Mouse (Mus musculus): ENCODE measurements around the gene Cebpb.

DNA sequence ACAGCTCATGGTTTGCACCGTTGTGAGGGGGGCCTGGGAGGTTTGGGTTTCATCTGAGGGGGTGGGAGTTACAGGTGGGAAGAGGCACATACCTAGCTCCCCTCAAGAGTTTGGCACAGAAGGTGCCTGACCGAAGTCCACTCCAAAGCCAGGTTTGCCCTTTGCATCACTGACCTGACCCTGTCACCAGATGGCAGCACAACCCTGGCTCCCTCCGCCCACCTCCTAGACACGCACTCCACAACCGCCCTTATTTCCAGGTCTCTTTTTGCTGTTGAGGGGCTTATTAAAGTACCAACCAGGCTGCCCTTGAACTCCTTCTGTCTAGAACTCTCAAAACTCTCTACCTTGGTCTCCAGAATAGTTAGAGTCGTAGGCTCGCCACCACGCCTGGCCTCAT lies 47.4 kb upstream of the Cebpb start:
- TF ChIP-seq CTCF (IDR thresholded peaks at IDR 0.05) = peak; percentile 87
- no peak for TF ChIP-seq EP300 (IDR thresholded peaks at IDR 0.05)

Data from lung, postnatal 0 days (tissue).